In genomic region chr12:116231612-116232011, GRCm38 (mm10) we compare ENCODE assay signal across 8 mouse cellular contexts. TPM values are rescaled to one million over a fixed set of nuclear protein-coding genes. Genes with fewer than 3 reads are reported as not detected.
DNase-seq lines count a peak whose midpoint lies in the region; ATAC-seq and TF ChIP-seq lines count a peak whose summit lies in the region.

No protein-coding gene starts in this region.

- H3K9ac ChIP-seq in lung, embryonic 14.5 days = no peak overlapping the region

- H3K9me3 ChIP-seq in lung, embryonic 14.5 days (ENCODE audit: low read depth, low read length) = no peaks in the 10 kb centered on the region

- no peak overlapping the region for H3K4me3 ChIP-seq in lung, embryonic 14.5 days (ENCODE audit: low read depth, low read length)

- no peaks in the 10 kb centered on the region for H3K27me3 ChIP-seq in lung, embryonic 14.5 days (ENCODE audit: insufficient read depth, low read length)

- peak; percentile 81 for ATAC-seq in lung, embryonic 14.5 days (ENCODE audit: insufficient read depth)

- no peak for TF ChIP-seq CTCF in lung, embryonic 14.5 days (IDR thresholded peaks at IDR 0.05; ENCODE audit: low read depth)

- no peaks in the 10 kb centered on the region for H3K36me3 ChIP-seq in lung, embryonic 14.5 days (ENCODE audit: insufficient read depth)

- H3K4me2 ChIP-seq in lung, embryonic 14.5 days = peak overlapping the region; percentile 36; the same call in 1 of the 2 replicates

- peak; percentile 7 to 30 for DNase-seq in layer of hippocampus, postnatal 14 days (ENCODE audit: low spot score in 2 of 2)
- DNase-seq in layer of hippocampus, adult 9-11 months = no peak
- peak; percentile 91 for DNase-seq in adrenal gland, postnatal 14 days
- peak; percentile 83 for DNase-seq in heart, adult 8-10 months (ENCODE audit: low spot score)
- peak; percentile 87 for DNase-seq in lung, embryonic 14.5 days
- peak; percentile 28 for DNase-seq in urinary bladder, postnatal 10 days (ENCODE audit: low spot score)
- DNase-seq in embryo, embryonic 10 days (ENCODE audit: low spot score) = no peak
- no peak for DNase-seq in right cerebral cortex, adult 2 months (ENCODE audit: low spot score in 2 of 2)

- no peaks in the 10 kb centered on the region for H3K4me1 ChIP-seq in lung, embryonic 14.5 days (ENCODE audit: insufficient read depth)

- 41% methylated on average over 12 of the region's 12 CpGs for WGBS in lung, embryonic 14.5 days

- H3K27ac ChIP-seq in lung, embryonic 14.5 days (ENCODE audit: low read depth) = peak overlapping the region; percentile 60

RNA-seq across cellular contexts. Expression of gene Wdr60, which starts 31.2 kb away (rescaled TPM):
- 10 to 100 TPM; 15.2 to 16.5 TPM for total RNA-seq in layer of hippocampus, postnatal 14 days (2021)
- total RNA-seq in adrenal gland, postnatal 14 days (2021) = 10.1 and 13.1 TPM in 2 replicates
- 1 to 10 TPM; 1.5 to 2.9 (median 2.3) TPM for total RNA-seq in heart, adult 8-10 months (2022)
- polyA plus RNA-seq in lung, embryonic 14.5 days (2014; fragmentation: Nextera tagmentation; extraction: Ambion mirVana) = 16.4 and 18.2 TPM in 2 replicates

RNA-seq across cellular contexts. Expression of gene Gm11027, which starts 43.6 kb away (rescaled TPM):
- total RNA-seq in layer of hippocampus, postnatal 14 days (2021) = not detected
- not detected in 2 replicates for total RNA-seq in adrenal gland, postnatal 14 days (2021)
- not detected for total RNA-seq in heart, adult 8-10 months (2022)
- not detected in 2 replicates for polyA plus RNA-seq in lung, embryonic 14.5 days (2014; fragmentation: Nextera tagmentation; extraction: Ambion mirVana)

RNA-seq across cellular contexts. Expression of gene Esyt2, which starts 49.4 kb away (rescaled TPM):
- 10 to 100 TPM; 64.7 to 65.9 TPM for total RNA-seq in layer of hippocampus, postnatal 14 days (2021)
- total RNA-seq in adrenal gland, postnatal 14 days (2021) = 55.1 and 62.1 TPM in 2 replicates
- 10 to 100 TPM; 23.3 to 27.6 (median 24.1) TPM for total RNA-seq in heart, adult 8-10 months (2022)
- 29.0 and 31.0 TPM in 2 replicates for polyA plus RNA-seq in lung, embryonic 14.5 days (2014; fragmentation: Nextera tagmentation; extraction: Ambion mirVana)

Comparison
In these comparisons a context has a peak if more than half of its experiments do, and no peak if none do; other contexts are left out.
1. DNase-seq: peak in layer of hippocampus, postnatal 14 days (2 of 2), adrenal gland, postnatal 14 days (single experiment), heart, adult 8-10 months (single experiment), lung, embryonic 14.5 days (single experiment) and urinary bladder, postnatal 10 days (single experiment); none in layer of hippocampus, adult 9-11 months (single experiment), embryo, embryonic 10 days (single experiment) and right cerebral cortex, adult 2 months (0 of 2).